Mouse (Mus musculus): ENCODE results near the gene Vps53.
A peak's percentile ranks its signal among the peaks of the same experiment; 100 is the strongest.
"Not testable (repeated sequence)": the region's sequence is repeated elsewhere in the genome, so short reads cannot be mapped to it uniquely, and the experiment has no call there.

Gene Vps53

GRCm38 (mm10) chr11:76179495-76180145, at the start of gene Vps53, which contains the start of gene Fam57a:
Gene Vps53 (minus strand): TSS chr11:76179647.
Gene Fam57a (plus strand): TSS chr11:76179671.
- DNase-seq (ENCODE audit: extremely low read depth, low read depth), result peak; percentile 81

GRCm38 (mm10) chr11:76225051-76225450, 45.6 kb upstream of the Vps53 start:
- no peak for DNase-seq (ENCODE audit: extremely low read depth, low read depth)

- no peak for DNase-seq (ENCODE audit: extremely low read depth, low read depth)
These were observed 45.2 kb upstream of the Vps53 start for GRCm38 (mm10) chr11:76224631-76225030.

- DNase-seq (ENCODE audit: extremely low read depth, low read depth), result peak; percentile 93
These were observed 37.9 kb upstream of the Vps53 start, which contains the start of the genes Dbil5 and Gemin4 for GRCm38 (mm10) chr11:76217390-76217800. Gene Dbil5 (plus strand): TSS chr11:76217608. Gene Gemin4 (minus strand): TSS chr11:76217664.

- DNase-seq (ENCODE audit: extremely low read depth, low read depth), result peak; percentile 28
These were observed 37.4 kb upstream of the Vps53 start for GRCm38 (mm10) chr11:76216681-76217389.

- DNase-seq (ENCODE audit: extremely low read depth, low read depth), result peak; percentile 4
These were observed 36.6 kb upstream of the Vps53 start for GRCm38 (mm10) chr11:76216049-76216540.

- DNase-seq (ENCODE audit: extremely low read depth, low read depth), result no peak
These were observed 35.6 kb upstream of the Vps53 start for GRCm38 (mm10) chr11:76215011-76215410.

GRCm38 (mm10) chr11:76213841-76214240, 34.4 kb upstream of the Vps53 start:
- no peak for DNase-seq (ENCODE audit: extremely low read depth, low read depth)

GRCm38 (mm10) chr11:76211595-76211994, 32.1 kb upstream of the Vps53 start:
- DNase-seq (ENCODE audit: extremely low read depth, low read depth), result not testable (repeated sequence)

GRCm38 (mm10) chr11:76210228-76210985, 31.0 kb upstream of the Vps53 start:
- DNase-seq (ENCODE audit: extremely low read depth, low read depth), result no peak

GRCm38 (mm10) chr11:76206793-76207192, 27.3 kb upstream of the Vps53 start:
- no peak for DNase-seq (ENCODE audit: extremely low read depth, low read depth)

GRCm38 (mm10) chr11:76201761-76202674, 22.6 kb upstream of the Vps53 start:
- no peak for DNase-seq (ENCODE audit: extremely low read depth, low read depth)

GRCm38 (mm10) chr11:76196977-76197469, 17.6 kb upstream of the Vps53 start:
- DNase-seq (ENCODE audit: extremely low read depth, low read depth), result no peak

- DNase-seq (ENCODE audit: extremely low read depth, low read depth), result no peak
These were observed 17.0 kb upstream of the Vps53 start for GRCm38 (mm10) chr11:76196275-76196976.

- no peak for DNase-seq (ENCODE audit: extremely low read depth, low read depth)
These were observed 7.5 kb upstream of the Vps53 start for GRCm38 (mm10) chr11:76186908-76187307.

GRCm38 (mm10) chr11:76183745-76184144, 4.3 kb upstream of the Vps53 start:
- no peak for DNase-seq (ENCODE audit: extremely low read depth, low read depth)

- DNase-seq (ENCODE audit: extremely low read depth, low read depth), result no peak
These were observed 696 bp upstream of the Vps53 start for GRCm38 (mm10) chr11:76180146-76180540.

GRCm38 (mm10) chr11:76178726-76179494, 537 bp downstream of the Vps53 start:
- peak; percentile 56 for DNase-seq (ENCODE audit: extremely low read depth, low read depth)

- DNase-seq (ENCODE audit: extremely low read depth, low read depth), result no peak
These were observed 9.2 kb downstream of the Vps53 start for GRCm38 (mm10) chr11:76170207-76170606.

All from MEL-GATA-1-ER (cell line).